Mouse (Mus musculus): ENCODE results near the gene Ntn4. TPM values are rescaled to one million over a fixed set of nuclear protein-coding genes. Genes with fewer than 3 reads are reported as not detected.
A peak's percentile ranks its signal among the peaks of the same experiment; 100 is the strongest.

The Ntn4 gene
- 1.0 and 1.6 TPM in 2 replicates for polyA plus RNA-seq (2015; fragmentation: Nextera tagmentation; extraction: Ambion mirVana)

- ATAC-seq: 0 out of 2 replicates have a peak, but pooled peaks have one; percentile 27
- Histone ChIP-seq H3K4me1 (replicated peaks; ENCODE audit: control insufficient read depth, insufficient read depth, low read length) (peaks cover 35% of the 10 kb centered on the region), H3K27ac (ENCODE audit: low read length) (peak within 1 kb of the TSS; percentile 17; the same call in 1 of the 2 replicates), H3K4me2 (ENCODE audit: low read length) (peak within 1 kb of the TSS; percentile 90), H3K4me3 (replicated peaks; ENCODE audit: low read length) (peak within 1 kb of the TSS; percentile 72), H3K9me3 (ENCODE audit: control insufficient read depth, low read length) (no peaks in the 10 kb centered on the region), H3K9ac (replicated peaks; ENCODE audit: low read depth, low read length) (peak within 1 kb of the TSS; percentile 87), H3K36me3 (ENCODE audit: control insufficient read depth, insufficient read depth) (no peaks in the 10 kb centered on the region), H3K27me3 (replicated peaks; ENCODE audit: control insufficient read depth, insufficient read depth, low read length) (peaks cover 4% of the 10 kb centered on the region; the same call in 1 of the 2 replicates)
- 3% methylated on average over 28 of the region's 30 CpGs for WGBS
Measured at GRCm38 (mm10) chr10:93640521-93640952, at the start of gene Ntn4. TSS of gene Ntn4 (plus strand) at chr10:93640681.

GRCm38 (mm10) chr10:93592456-93592855 is 48.0 kb upstream of the Ntn4 start:
- Histone ChIP-seq H3K27ac (ENCODE audit: low read length) (no peak overlapping the region), H3K9me3 (ENCODE audit: control insufficient read depth, low read length) (no peaks in the 10 kb centered on the region), H3K4me3 (replicated peaks; ENCODE audit: low read length) (no peak overlapping the region), H3K27me3 (replicated peaks; ENCODE audit: control insufficient read depth, insufficient read depth, low read length) (0 out of 2 replicates have a peak, but pooled peaks cover 2% of the 10 kb centered on the region), H3K4me1 (replicated peaks; ENCODE audit: control insufficient read depth, insufficient read depth, low read length) (peaks cover 22% of the 10 kb centered on the region), H3K9ac (replicated peaks; ENCODE audit: low read depth, low read length) (no peak overlapping the region), H3K4me2 (ENCODE audit: low read length) (no peak overlapping the region), H3K36me3 (ENCODE audit: control insufficient read depth, insufficient read depth) (no peaks in the 10 kb centered on the region)
- WGBS: 59% methylated on average over 12 of the region's 12 CpGs
- no peak for ATAC-seq

- H3K36me3 ChIP-seq (ENCODE audit: control insufficient read depth, insufficient read depth): no peaks in the 10 kb centered on the region
- peak overlapping the region; percentile 51 for H3K4me3 ChIP-seq (replicated peaks; ENCODE audit: low read length)
- no peak overlapping the region for H3K27ac ChIP-seq (ENCODE audit: low read length)
- H3K9ac ChIP-seq (replicated peaks; ENCODE audit: low read depth, low read length): peak overlapping the region; percentile 77
- H3K9me3 ChIP-seq (ENCODE audit: control insufficient read depth, low read length): no peaks in the 10 kb centered on the region
- ATAC-seq: peak; percentile 76
- H3K4me1 ChIP-seq (replicated peaks; ENCODE audit: control insufficient read depth, insufficient read depth, low read length): peaks cover 9% of the 10 kb centered on the region
- H3K4me2 ChIP-seq (ENCODE audit: low read length): peak overlapping the region; percentile 95
- 1% methylated on average over 22 of the region's 22 CpGs for WGBS
- H3K27me3 ChIP-seq (replicated peaks; ENCODE audit: control insufficient read depth, insufficient read depth, low read length): 0 out of 2 replicates have a peak, but pooled peaks cover 2% of the 10 kb centered on the region
Measured at GRCm38 (mm10) chr10:93594022-93594482, 46.4 kb upstream of the Ntn4 start.

- Histone ChIP-seq H3K36me3 (ENCODE audit: control insufficient read depth, insufficient read depth) (no peaks in the 10 kb centered on the region), H3K9ac (replicated peaks; ENCODE audit: low read depth, low read length) (no peak overlapping the region), H3K4me3 (replicated peaks; ENCODE audit: low read length) (no peak overlapping the region), H3K27ac (ENCODE audit: low read length) (no peak overlapping the region), H3K27me3 (replicated peaks; ENCODE audit: control insufficient read depth, insufficient read depth, low read length) (0 out of 2 replicates have a peak, but pooled peaks cover 2% of the 10 kb centered on the region), H3K4me1 (replicated peaks; ENCODE audit: control insufficient read depth, insufficient read depth, low read length) (peaks cover 4% of the 10 kb centered on the region), H3K4me2 (ENCODE audit: low read length) (no peak overlapping the region), H3K9me3 (ENCODE audit: control insufficient read depth, low read length) (no peaks in the 10 kb centered on the region)
- 82% methylated on average over 4 of the region's 4 CpGs for WGBS
- no peak for ATAC-seq
Measured at GRCm38 (mm10) chr10:93595831-93596230, 44.6 kb upstream of the Ntn4 start.

GRCm38 (mm10) chr10:93596641-93597040 is 43.8 kb upstream of the Ntn4 start:
- H3K4me2 ChIP-seq (ENCODE audit: low read length): no peak overlapping the region
- H3K9ac ChIP-seq (replicated peaks; ENCODE audit: low read depth, low read length): no peak overlapping the region
- no peak overlapping the region for H3K27ac ChIP-seq (ENCODE audit: low read length)
- WGBS: 75% methylated on average over 3 of the region's 3 CpGs
- no peak for ATAC-seq
- H3K36me3 ChIP-seq (ENCODE audit: control insufficient read depth, insufficient read depth): no peaks in the 10 kb centered on the region
- H3K4me3 ChIP-seq (replicated peaks; ENCODE audit: low read length): no peak overlapping the region
- no peaks in the 10 kb centered on the region for H3K9me3 ChIP-seq (ENCODE audit: control insufficient read depth, low read length)
- H3K27me3 ChIP-seq (replicated peaks; ENCODE audit: control insufficient read depth, insufficient read depth, low read length): 0 out of 2 replicates have a peak, but pooled peaks cover 2% of the 10 kb centered on the region
- H3K4me1 ChIP-seq (replicated peaks; ENCODE audit: control insufficient read depth, insufficient read depth, low read length): peaks cover 4% of the 10 kb centered on the region

GRCm38 (mm10) chr10:93602309-93602708 is 38.2 kb upstream of the Ntn4 start:
- no peak overlapping the region for H3K27ac ChIP-seq (ENCODE audit: low read length)
- no peaks in the 10 kb centered on the region for H3K9me3 ChIP-seq (ENCODE audit: control insufficient read depth, low read length)
- no peak for ATAC-seq
- H3K4me1 ChIP-seq (replicated peaks; ENCODE audit: control insufficient read depth, insufficient read depth, low read length): no peaks in the 10 kb centered on the region
- no peak overlapping the region for H3K9ac ChIP-seq (replicated peaks; ENCODE audit: low read depth, low read length)
- WGBS: 55% methylated on average over 5 of the region's 5 CpGs
- no peak overlapping the region for H3K4me2 ChIP-seq (ENCODE audit: low read length)
- no peak overlapping the region for H3K4me3 ChIP-seq (replicated peaks; ENCODE audit: low read length)
- no peaks in the 10 kb centered on the region for H3K27me3 ChIP-seq (replicated peaks; ENCODE audit: control insufficient read depth, insufficient read depth, low read length)
- no peaks in the 10 kb centered on the region for H3K36me3 ChIP-seq (ENCODE audit: control insufficient read depth, insufficient read depth)

- no peak overlapping the region for H3K4me3 ChIP-seq (replicated peaks; ENCODE audit: low read length)
- H3K4me1 ChIP-seq (replicated peaks; ENCODE audit: control insufficient read depth, insufficient read depth, low read length): no peaks in the 10 kb centered on the region
- 100% methylated on average over 1 of the region's 1 CpGs for WGBS
- no peaks in the 10 kb centered on the region for H3K27me3 ChIP-seq (replicated peaks; ENCODE audit: control insufficient read depth, insufficient read depth, low read length)
- ATAC-seq: no peak
- no peak overlapping the region for H3K4me2 ChIP-seq (ENCODE audit: low read length)
- H3K36me3 ChIP-seq (ENCODE audit: control insufficient read depth, insufficient read depth): no peaks in the 10 kb centered on the region
- H3K27ac ChIP-seq (ENCODE audit: low read length): no peak overlapping the region
- no peaks in the 10 kb centered on the region for H3K9me3 ChIP-seq (ENCODE audit: control insufficient read depth, low read length)
- H3K9ac ChIP-seq (replicated peaks; ENCODE audit: low read depth, low read length): no peak overlapping the region
Measured at GRCm38 (mm10) chr10:93603256-93603655, 37.2 kb upstream of the Ntn4 start.

GRCm38 (mm10) chr10:93606326-93606725 is 34.2 kb upstream of the Ntn4 start:
- 79% methylated on average over 9 of the region's 9 CpGs for WGBS
- H3K27ac ChIP-seq (ENCODE audit: low read length): no peak overlapping the region

GRCm38 (mm10) chr10:93608051-93608450 is 32.4 kb upstream of the Ntn4 start:
- Histone ChIP-seq H3K27ac (ENCODE audit: low read length) (no peak overlapping the region), H3K4me1 (replicated peaks; ENCODE audit: control insufficient read depth, insufficient read depth, low read length) (no peaks in the 10 kb centered on the region), H3K36me3 (ENCODE audit: control insufficient read depth, insufficient read depth) (no peaks in the 10 kb centered on the region), H3K9ac (replicated peaks; ENCODE audit: low read depth, low read length) (no peak overlapping the region), H3K27me3 (replicated peaks; ENCODE audit: control insufficient read depth, insufficient read depth, low read length) (no peaks in the 10 kb centered on the region), H3K4me3 (replicated peaks; ENCODE audit: low read length) (no peak overlapping the region), H3K4me2 (ENCODE audit: low read length) (no peak overlapping the region), H3K9me3 (ENCODE audit: control insufficient read depth, low read length) (no peaks in the 10 kb centered on the region)
- ATAC-seq: peak; percentile 62
- 44% methylated on average over 9 of the region's 9 CpGs for WGBS

More at GRCm38 (mm10) chr10:93606326-93606725, 34.2 kb upstream of the Ntn4 start:
- no peaks in the 10 kb centered on the region for H3K27me3 ChIP-seq (replicated peaks; ENCODE audit: control insufficient read depth, insufficient read depth, low read length)
- no peak overlapping the region for H3K4me3 ChIP-seq (replicated peaks; ENCODE audit: low read length)
- no peak overlapping the region for H3K9ac ChIP-seq (replicated peaks; ENCODE audit: low read depth, low read length)
- no peak for ATAC-seq
- H3K4me2 ChIP-seq (ENCODE audit: low read length): no peak overlapping the region
- H3K36me3 ChIP-seq (ENCODE audit: control insufficient read depth, insufficient read depth): no peaks in the 10 kb centered on the region
- H3K4me1 ChIP-seq (replicated peaks; ENCODE audit: control insufficient read depth, insufficient read depth, low read length): no peaks in the 10 kb centered on the region
- no peaks in the 10 kb centered on the region for H3K9me3 ChIP-seq (ENCODE audit: control insufficient read depth, low read length)

All from forebrain, embryonic 16.5 days (tissue).